Mouse (Mus musculus) MEL (cell line): ENCODE measurements around the gene Cgnl1. TPM values are rescaled to one million over a fixed set of nuclear protein-coding genes. Genes with fewer than 3 reads are reported as not detected.
A peak's percentile ranks its signal among the peaks of the same experiment; 100 is the strongest.

Experiments used
- DNase-seq: peaks from one replicate; pipeline ENCODE4 v3.0.0; 2011; ENCODE audit warnings: low read depth, low spot score
- H3K27ac ChIP-seq: 2 replicates; pipeline ENCODE4 v1.5.1; 2012; ENCODE audit warnings: low read depth, mild to moderate bottlenecking, control low read depth, low read length, moderate library complexity; ENCODE audit not compliant: control insufficient read depth
- H3K27me3 ChIP-seq, 2 experiments: fragments of 150-350 bp in 1 of 2; sonication (generic) in 1 of 2; 2 replicates each; pipeline ENCODE4 v1.6.1; 2012; ENCODE audit warnings: low read length in 2 of 2, mild to moderate bottlenecking in 2 of 2, improper control_type of control experiment in 1 of 2, moderate library complexity in 1 of 2; ENCODE audit not compliant: insufficient read depth in 2 of 2, control insufficient read depth in 1 of 2
- H3K36me3 ChIP-seq, 2 experiments: 2 replicates each; pipeline ENCODE4 v1.6.1; 2012 to 2014; ENCODE audit warnings: low read length in 2 of 2, improper control_type of control experiment in 1 of 2, inconsistent platforms in 1 of 2, mild to moderate bottlenecking in 1 of 2; ENCODE audit not compliant: insufficient read depth in 2 of 2, control insufficient read depth in 1 of 2
- H3K4me1 ChIP-seq, 2 experiments: fragments of 150-350 bp in 1 of 2; sonication (generic) in 1 of 2; 2 replicates each; pipeline ENCODE4 v1.6.1; 2012; ENCODE audit warnings: low read length in 2 of 2, improper control_type of control experiment in 1 of 2, mild to moderate bottlenecking in 1 of 2; ENCODE audit not compliant: insufficient read depth in 2 of 2, control insufficient read depth in 1 of 2
- H3K4me3 ChIP-seq, 2 experiments: fragments of 150-350 bp in 1 of 2; sonication (generic) in 1 of 2; 2 replicates each; pipeline ENCODE4 v1.5.1; 2012; ENCODE audit warnings: low read depth in 2 of 2, low read length in 2 of 2, mild to moderate bottlenecking in 2 of 2, moderate library complexity in 2 of 2, control low read depth in 1 of 2, improper control_type of control experiment in 1 of 2; ENCODE audit not compliant: control insufficient read depth in 1 of 2, insufficient read depth in 1 of 2
- H3K79me2 ChIP-seq: 2 replicates; pipeline ENCODE4 v1.6.1; 2012; ENCODE audit warnings: mild to moderate bottlenecking, low read length, moderate library complexity; ENCODE audit not compliant: control insufficient read depth, poor library complexity, insufficient read depth
- H3K9ac ChIP-seq: 2 replicates; pipeline ENCODE4 v1.6.1; 2012; ENCODE audit warnings: low read depth, mild to moderate bottlenecking, control low read depth, low read length, moderate library complexity; ENCODE audit not compliant: control insufficient read depth, poor library complexity, severe bottlenecking
- H3K9me3 ChIP-seq: fragments of 150-350 bp; sonication (generic); replicated peaks from 2 replicates; pipeline ENCODE4 v1.6.1; 2012; ENCODE audit warnings: mild to moderate bottlenecking, low read length, improper control_type of control experiment, moderate library complexity; ENCODE audit not compliant: insufficient read depth
- BHLHE40 ChIP-seq: IDR thresholded peaks from 2 replicates; pipeline ENCODE4 v1.6.1; 2012; ENCODE audit warnings: low read depth, mild to moderate bottlenecking, inconsistent platforms, low read length, improper control_type of control experiment, borderline replicate concordance
- CHD1 ChIP-seq: IDR thresholded peaks from 2 replicates; pipeline ENCODE4 v1.6.1; 2012; ENCODE audit warnings: low read depth, mild to moderate bottlenecking, inconsistent platforms, low read length, improper control_type of control experiment
- CHD2 ChIP-seq: IDR thresholded peaks from 2 replicates; pipeline ENCODE4 v1.6.1; 2011; ENCODE audit warnings: low read length, improper control_type of control experiment
- EP300 ChIP-seq, 2 experiments: IDR thresholded peaks; 2 replicates each; pipeline ENCODE4 v1.6.1; 2011; ENCODE audit warnings: improper control_type of control experiment in 2 of 2, low read length in 2 of 2, low read depth in 1 of 2, mild to moderate bottlenecking in 1 of 2
- ETS1 ChIP-seq: IDR thresholded peaks from 2 replicates; pipeline ENCODE4 v1.6.1; 2012; ENCODE audit warnings: low read depth, mild to moderate bottlenecking, inconsistent platforms, low read length, improper control_type of control experiment, moderate library complexity
- MAFK ChIP-seq: IDR thresholded peaks from 2 replicates; pipeline ENCODE4 v1.6.1; 2011; ENCODE audit warnings: low read depth, mild to moderate bottlenecking, low read length, improper control_type of control experiment, borderline replicate concordance
- MAX ChIP-seq: IDR thresholded peaks from 2 replicates; pipeline ENCODE4 v1.6.1; 2011; ENCODE audit warnings: low read length, improper control_type of control experiment
- MEF2A ChIP-seq: IDR thresholded peaks from 2 replicates; pipeline ENCODE4 v1.6.1; 2014; ENCODE audit warnings: low read depth, mild to moderate bottlenecking, inconsistent platforms, low read length, improper control_type of control experiment; ENCODE audit not compliant: poor library complexity, insufficient replicate concordance, severe bottlenecking; ENCODE audit errors: extremely low read depth
- MYC ChIP-seq: IDR thresholded peaks from 2 replicates; pipeline ENCODE4 v1.6.1; 2011; ENCODE audit warnings: low read depth, mild to moderate bottlenecking, low read length, improper control_type of control experiment, moderate library complexity
- NELFE ChIP-seq: IDR thresholded peaks from 2 replicates; pipeline ENCODE4 v1.6.1; 2011; ENCODE audit warnings: low read depth, low read length, improper control_type of control experiment
- NRF1 ChIP-seq: IDR thresholded peaks from 2 replicates; pipeline ENCODE4 v1.6.1; 2014; ENCODE audit warnings: low read depth, mild to moderate bottlenecking, inconsistent platforms, low read length, improper control_type of control experiment, moderate library complexity; ENCODE audit not compliant: poor library complexity, insufficient read depth, severe bottlenecking
- POLR2A ChIP-seq, 2 experiments: IDR thresholded peaks; 2 replicates each; pipeline ENCODE4 v1.6.1; 2011 to 2012; ENCODE audit warnings: low read length in 2 of 2, mild to moderate bottlenecking in 2 of 2, control low read depth in 1 of 2, improper control_type of control experiment in 1 of 2, low read depth in 1 of 2, moderate library complexity in 1 of 2; ENCODE audit not compliant: control insufficient read depth in 1 of 2, insufficient read depth in 1 of 2, poor library complexity in 1 of 2
- POLR2AphosphoS2 ChIP-seq: IDR thresholded peaks from 2 replicates; pipeline ENCODE4 v1.6.1; 2011; ENCODE audit warnings: low read length, improper control_type of control experiment
- POLR2AphosphoS5 ChIP-seq: IDR thresholded peaks from 2 replicates; pipeline ENCODE4 v1.6.1; 2012; ENCODE audit warnings: low read depth, borderline replicate concordance, mild to moderate bottlenecking, inconsistent platforms, low read length, moderate library complexity, mixed read lengths
- RAD21 ChIP-seq: IDR thresholded peaks from 2 replicates; pipeline ENCODE4 v1.6.1; 2011; ENCODE audit warnings: mild to moderate bottlenecking, low read depth, low read length, improper control_type of control experiment
- RCOR1 ChIP-seq: IDR thresholded peaks from 2 replicates; pipeline ENCODE4 v1.6.1; 2012; ENCODE audit warnings: low read depth, mild to moderate bottlenecking, inconsistent platforms, low read length, improper control_type of control experiment
- SMC3 ChIP-seq: IDR thresholded peaks from 2 replicates; pipeline ENCODE4 v1.6.1; 2011; ENCODE audit warnings: low read depth, low read length, improper control_type of control experiment
- TAL1 ChIP-seq: IDR thresholded peaks from 2 replicates; pipeline ENCODE4 v1.6.1; 2012; ENCODE audit warnings: mild to moderate bottlenecking, inconsistent platforms, low read length, moderate library complexity, mixed read lengths
- TBP ChIP-seq: IDR thresholded peaks from 2 replicates; pipeline ENCODE4 v1.8.0; 2011; ENCODE audit warnings: low read depth, low read length, improper control_type of control experiment
- TCF12 ChIP-seq: IDR thresholded peaks from 2 replicates; pipeline ENCODE4 v1.6.1; 2014; ENCODE audit warnings: low read depth, mild to moderate bottlenecking, inconsistent platforms, low read length, improper control_type of control experiment, moderate library complexity
- USF1 ChIP-seq: IDR thresholded peaks from 2 replicates; pipeline ENCODE4 v1.6.1; 2014; ENCODE audit warnings: low read depth, mild to moderate bottlenecking, inconsistent platforms, low read length, improper control_type of control experiment, moderate library complexity
- ZC3H11A ChIP-seq: IDR thresholded peaks from 2 replicates; pipeline ENCODE4 v1.6.1; 2012; ENCODE audit warnings: low read depth, mild to moderate bottlenecking, inconsistent platforms, low read length, improper control_type of control experiment
- ZKSCAN1 ChIP-seq: IDR thresholded peaks from 2 replicates; pipeline ENCODE4 v1.6.1; 2012; ENCODE audit warnings: low read depth, mild to moderate bottlenecking, inconsistent platforms, low read length, improper control_type of control experiment, moderate library complexity
- polyA plus RNA-seq, 2 experiments: library from polyadenylated mRNA; stranded (reverse) in 1 of 2; unstranded in 1 of 2; fragments of >175 nt in 1 of 2; fragments of >200 nt in 1 of 2; gene quantifications; 2 replicates each; pipeline versions ENCODE4 v1.2.1 to v1.2.4; 2012; ENCODE audit warnings: low replicate concordance in 2 of 2, low read depth in 1 of 2; ENCODE audit not compliant: insufficient read length in 2 of 2, insufficient read depth in 1 of 2, missing spikeins in 1 of 2
- total RNA-seq: library from RNA; depleted of rRNA; stranded (reverse); fragments of 300-350 nt; gene quantifications from 2 replicates; pipeline ENCODE4 v1.2.3, GENCODE M21; 2012

The Cgnl1 gene
- total and polyA plus RNA-seq, 3 experiments = 0.19 to 0.70 TPM; not detected in 1

DNA sequence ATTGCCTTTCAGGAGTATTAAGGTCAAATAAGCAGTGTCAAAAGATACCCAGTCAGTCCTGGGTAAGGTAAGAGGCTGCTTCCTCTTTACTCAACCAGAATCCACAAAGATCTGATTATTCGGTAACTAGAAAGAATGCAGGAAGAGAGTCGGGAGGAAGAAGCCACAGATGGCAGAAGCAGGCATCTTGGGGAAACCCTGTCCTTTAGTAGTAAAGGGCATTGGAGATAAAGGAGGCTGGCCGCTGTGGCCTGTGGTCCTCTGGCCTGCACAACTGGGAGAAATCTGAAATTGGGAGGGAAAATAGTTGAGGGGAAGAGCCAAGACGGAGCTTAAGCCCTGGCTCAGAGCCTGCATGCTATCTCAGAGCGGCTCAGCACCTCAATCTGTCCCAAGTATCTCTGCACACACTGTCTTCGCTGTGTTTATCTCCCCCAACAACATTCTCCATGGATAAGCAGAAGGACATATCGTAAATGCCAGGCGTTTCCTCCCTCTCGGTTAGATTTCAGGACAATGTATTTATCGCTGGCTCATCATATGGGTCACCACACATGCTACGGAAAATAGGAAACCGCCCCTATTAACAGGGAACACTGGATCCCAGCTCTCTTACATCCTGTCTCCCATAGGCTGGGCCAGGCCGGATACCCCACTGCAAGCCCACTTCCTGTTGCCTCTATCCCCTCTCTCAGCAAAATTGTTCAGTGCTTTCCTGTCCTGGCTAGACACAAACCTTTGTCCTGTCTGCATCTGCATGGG lies 164.9 kb downstream of the Cgnl1 start (continued):
- TF ChIP-seq MAFK = peak; percentile 68; the same call in 1 of the 2 replicates
- no peak for TF ChIP-seq NELFE
- TF ChIP-seq BHLHE40 = no peak
- no peak; the same call in 1 of the 2 replicates for TF ChIP-seq MAX
- TF ChIP-seq EP300 (IDR thresholded peaks at IDR 0.05; ENCODE audit: low read depth in 1 of 2, low read length in 2 of 2) = peak; percentile 96
- no peak for TF ChIP-seq POLR2A (IDR thresholded peaks at IDR 0.05; ENCODE audit: control insufficient read depth in 1 of 2, insufficient read depth in 1 of 2, low read depth in 1 of 2, low read length in 2 of 2, poor library complexity in 1 of 2)
- no peak for TF ChIP-seq SMC3
- TF ChIP-seq MYC = no peak
- no peak for TF ChIP-seq MEF2A
- no peak for TF ChIP-seq ZC3H11A
- TF ChIP-seq ZKSCAN1 = no peak
- TF ChIP-seq RCOR1 = peak; percentile 93
- no peak for TF ChIP-seq POLR2AphosphoS5
- TF ChIP-seq CHD2 = no peak
- no peak for TF ChIP-seq RAD21
- peak; percentile 89 for TF ChIP-seq ETS1
- peak; percentile 95 for TF ChIP-seq TAL1
- TF ChIP-seq TBP = no peak
- no peak; the same call in 1 of the 2 replicates for TF ChIP-seq USF1

DNA sequence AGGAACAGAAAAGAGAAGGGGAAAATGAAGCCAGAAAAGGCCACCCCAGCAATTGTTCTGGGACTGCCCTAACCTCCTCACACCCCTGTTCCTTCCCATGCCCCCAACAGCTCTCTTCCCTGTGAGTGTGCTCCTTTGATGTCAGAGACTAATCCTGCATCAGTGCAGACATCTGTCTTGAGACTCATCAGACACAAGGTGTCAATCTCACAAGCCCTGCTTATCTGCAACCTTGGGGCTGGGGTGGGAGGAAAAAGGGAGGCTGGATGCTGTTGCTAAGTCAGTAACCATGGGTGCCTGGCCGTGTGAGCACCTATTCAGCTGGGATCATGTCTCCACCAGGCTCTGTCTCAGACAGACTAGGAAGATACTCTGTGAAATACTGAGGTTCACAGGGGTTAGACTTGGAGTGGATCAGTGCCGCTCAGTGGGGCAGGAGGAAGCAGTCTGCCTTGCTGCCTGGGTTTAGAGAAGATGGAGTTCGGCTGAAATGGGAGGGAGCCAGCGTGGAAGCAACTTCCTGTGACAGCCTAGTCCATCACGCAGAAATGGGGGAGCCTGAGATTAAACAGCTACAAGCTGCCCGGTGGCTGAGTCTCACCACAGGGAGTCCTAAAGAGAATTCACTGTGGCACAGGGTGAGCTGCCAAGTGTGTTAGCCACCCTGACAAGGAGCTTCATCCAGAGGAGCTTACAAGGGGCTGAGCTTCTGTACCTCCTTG lies 166.3 kb downstream of the Cgnl1 start:
- H3K4me1 ChIP-seq = peaks cover 8 to 24% of the 10 kb centered on the region in 2 experiments
- TF ChIP-seq POLR2AphosphoS2 = no peak
- no peak for TF ChIP-seq NRF1
- peak; percentile 42; the same call in 1 of the 2 replicates for TF ChIP-seq TCF12
- peak; percentile 39 for TF ChIP-seq TAL1
- TF ChIP-seq EP300 (IDR thresholded peaks at IDR 0.05; ENCODE audit: low read depth in 1 of 2, low read length in 2 of 2) = peak in 1 of 2 experiments; percentile 48; a peak in 2 of 4 replicates
- TF ChIP-seq CHD1 = no peak
- H3K27ac ChIP-seq = no peak overlapping the region
- DNase-seq = peak; percentile 28
- no peaks in the 10 kb centered on the region for H3K9me3 ChIP-seq
- H3K4me3 ChIP-seq = no peak overlapping the region
- peaks cover 0 to 16% of the 10 kb centered on the region in 2 experiments; a peak in 2 of 4 replicates for H3K36me3 ChIP-seq
- no peak overlapping the region for H3K9ac ChIP-seq
- H3K27me3 ChIP-seq = no peaks in the 10 kb centered on the region; a peak in 1 of 4 replicates
- no peaks in the 10 kb centered on the region for H3K79me2 ChIP-seq
